Mouse (Mus musculus) E14TG2a.4 (cell line): ENCODE data around the gene AA467197.

Experiments
- CTCF ChIP-seq: conservative IDR thresholded peaks from 2 replicates; pipeline ENCODE4 v1.5.1; 2014; ENCODE audit warnings: low read length
- NANOG ChIP-seq: IDR thresholded peaks from 2 replicates; pipeline ENCODE4 v1.6.1; 2014; ENCODE audit warnings: borderline replicate concordance, low read length, mixed read lengths
- POU5F1 ChIP-seq: IDR thresholded peaks from 2 replicates; pipeline ENCODE4 v1.6.1; 2014; ENCODE audit warnings: low read length, borderline replicate concordance

DNA sequence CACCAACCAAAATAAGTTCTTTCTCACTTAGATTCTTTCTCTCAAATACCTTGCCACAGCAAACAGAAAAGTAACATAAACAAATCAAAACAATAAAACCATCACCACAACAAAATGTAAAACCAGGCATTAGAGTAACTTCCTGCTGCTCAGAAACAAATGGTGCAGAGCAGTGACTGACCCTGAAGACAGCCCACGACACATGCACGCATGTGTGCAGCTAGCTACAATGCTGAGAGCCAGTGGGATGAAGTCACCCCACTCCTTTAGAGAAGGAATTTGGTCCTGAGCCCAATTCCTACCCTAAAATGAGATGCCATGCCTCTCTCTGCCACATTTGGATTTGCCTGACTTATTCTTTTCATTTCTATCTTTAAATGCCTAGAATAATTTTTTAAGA lies 35.4 kb upstream of the AA467197 start:
- TF ChIP-seq CTCF (no peak), NANOG (no peak), POU5F1 (no peak)
